Mouse (Mus musculus): ENCODE data around the gene Elmo2.
A peak's percentile ranks its signal among the peaks of the same experiment; 100 is the strongest.

The Elmo2 gene

GRCm38 (mm10) chr2:165300424-165300823 lies 25.9 kb downstream of the Elmo2 start:
- no peak for DNase-seq (ENCODE audit: extremely low read depth, low read depth, low spot score)

GRCm38 (mm10) chr2:165297429-165297828 lies 28.9 kb downstream of the Elmo2 start:
- no peak for DNase-seq (ENCODE audit: extremely low read depth, low read depth, low spot score)

- DNase-seq (ENCODE audit: extremely low read depth, low read depth, low spot score), result no peak
Observed at GRCm38 (mm10) chr2:165296571-165296970, 29.7 kb downstream of the Elmo2 start.

GRCm38 (mm10) chr2:165288315-165289031 lies 37.8 kb downstream of the Elmo2 start:
- DNase-seq (ENCODE audit: extremely low read depth, low read depth, low spot score), result peak; percentile 40

GRCm38 (mm10) chr2:165287202-165287984 lies 38.9 kb downstream of the Elmo2 start, which contains the start of gene Slc35c2:
Gene Slc35c2, minus strand, starts transcription at chr2:165287869.
- DNase-seq (ENCODE audit: extremely low read depth, low read depth, low spot score), result no peak

GRCm38 (mm10) chr2:165286361-165287201 lies 39.7 kb downstream of the Elmo2 start:
- DNase-seq (ENCODE audit: extremely low read depth, low read depth, low spot score), result no peak

- DNase-seq (ENCODE audit: extremely low read depth, low read depth, low spot score), result no peak
Observed at GRCm38 (mm10) chr2:165285621-165286020, 40.7 kb downstream of the Elmo2 start.

GRCm38 (mm10) chr2:165285034-165285433 lies 41.2 kb downstream of the Elmo2 start:
- DNase-seq (ENCODE audit: extremely low read depth, low read depth, low spot score), result no peak

GRCm38 (mm10) chr2:165284377-165284776 lies 41.9 kb downstream of the Elmo2 start:
- no peak for DNase-seq (ENCODE audit: extremely low read depth, low read depth, low spot score)

GRCm38 (mm10) chr2:165283644-165284043 lies 42.6 kb downstream of the Elmo2 start:
- DNase-seq (ENCODE audit: extremely low read depth, low read depth, low spot score), result no peak

- peak; percentile 83 for DNase-seq (ENCODE audit: extremely low read depth, low read depth, low spot score)
Observed at GRCm38 (mm10) chr2:165281779-165282311, 44.4 kb downstream of the Elmo2 start.

GRCm38 (mm10) chr2:165279351-165279750 lies 46.9 kb downstream of the Elmo2 start:
- DNase-seq (ENCODE audit: extremely low read depth, low read depth, low spot score), result no peak

- no peak for DNase-seq (ENCODE audit: extremely low read depth, low read depth, low spot score)
Observed at GRCm38 (mm10) chr2:165277188-165277740, 49.0 kb downstream of the Elmo2 start.

GRCm38 (mm10) chr2:165275824-165276223 lies 50.5 kb downstream of the Elmo2 start:
- no peak for DNase-seq (ENCODE audit: extremely low read depth, low read depth, low spot score)

- no peak for DNase-seq (ENCODE audit: extremely low read depth, low read depth, low spot score)
Observed at GRCm38 (mm10) chr2:165275124-165275640, 51.1 kb downstream of the Elmo2 start.

- DNase-seq (ENCODE audit: extremely low read depth, low read depth, low spot score), result no peak
Observed at GRCm38 (mm10) chr2:165273589-165273988, 52.7 kb downstream of the Elmo2 start.

- DNase-seq (ENCODE audit: extremely low read depth, low read depth, low spot score), result no peak
Observed at GRCm38 (mm10) chr2:165271326-165271725, 55.0 kb downstream of the Elmo2 start.

GRCm38 (mm10) chr2:165270858-165271257 lies 55.4 kb downstream of the Elmo2 start:
- DNase-seq (ENCODE audit: extremely low read depth, low read depth, low spot score), result no peak

GRCm38 (mm10) chr2:165266739-165267138 lies 59.5 kb downstream of the Elmo2 start:
- DNase-seq (ENCODE audit: extremely low read depth, low read depth, low spot score), result no peak

GRCm38 (mm10) chr2:165263861-165264260 lies 62.4 kb downstream of the Elmo2 start:
- DNase-seq (ENCODE audit: extremely low read depth, low read depth, low spot score), result no peak

All from fat pad, adult 2 months (tissue).